Mouse (Mus musculus) B cell, adult (primary cell): ENCODE results near the gene Sidt1. TPM values are rescaled to one million over a fixed set of nuclear protein-coding genes. Genes with fewer than 3 reads are reported as not detected.

ENCODE experiments used
- total RNA-seq: library from RNA; stranded (reverse); gene quantifications from 4 replicates; pipeline ENCODE4 v1.2.4, GENCODE M21; 2023; ENCODE audit not compliant: inconsistent age

Sidt1 gene
- total RNA-seq = 12.6 to 17.9 TPM (median 13.8 TPM) in 4 replicates

GRCm38 (mm10) chr16:44332861-44333284 lies at the start of gene Sidt1:
Gene Sidt1, minus strand, starts transcription at chr16:44333196.

GRCm38 (mm10) chr16:44347071-44347901 lies 14.3 kb upstream of the Sidt1 start, which contains the start of gene Spice1:
Gene Spice1, plus strand, starts transcription at chr16:44347121.

Other genes with a start within 250 kb of the Sidt1 start
- 36.3 to 43.1 TPM (median 40.1 TPM) in 4 replicates for gene Atp6v1a, start 193.5 kb downstream of the Sidt1 start, total RNA-seq
- gene Naa50, start 193.4 kb downstream of the Sidt1 start, total RNA-seq = 44.4 to 45.7 TPM (median 45.1 TPM) in 4 replicates
- 45.7 to 62.6 TPM (median 51.8 TPM) in 4 replicates for gene Usf3, start 159.9 kb downstream of the Sidt1 start, total RNA-seq
- 26.9 to 33.9 TPM (median 30.8 TPM) in 4 replicates for gene Spice1, start 13.9 kb upstream of the Sidt1 start, total RNA-seq
- not detected in 4 replicates for gene Cfap44, start 61.6 kb upstream of the Sidt1 start, total RNA-seq
- 0.10 TPM in 1 of 4 replicates, not detected in the others for gene Boc, start 225.7 kb upstream of the Sidt1 start, total RNA-seq